ENCODE assay signal across 27 mouse cellular contexts in the genomic region with DNA sequence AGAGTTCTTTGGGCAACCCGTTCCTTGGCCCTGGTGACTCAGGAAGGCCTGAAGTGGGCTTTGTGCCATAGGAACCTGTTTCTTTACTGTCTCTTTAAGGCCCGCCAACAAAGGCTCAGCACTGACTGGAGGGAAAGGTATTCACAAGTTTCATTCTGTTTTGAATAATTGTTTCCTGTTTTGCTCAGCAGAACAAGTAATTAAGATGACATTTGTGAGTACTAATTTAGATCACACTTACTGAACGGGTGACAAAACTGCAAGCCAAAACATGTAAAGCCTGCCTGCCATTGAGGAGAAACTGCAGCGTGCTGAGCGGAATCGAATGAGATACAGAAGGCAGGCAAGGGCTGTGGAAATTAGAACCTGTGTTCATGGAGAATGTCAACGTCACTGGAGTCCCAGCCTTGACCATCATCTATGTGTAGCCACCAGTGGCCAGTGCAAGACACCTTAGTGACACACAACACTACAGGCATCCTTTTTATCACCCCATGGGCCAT.
A peak's percentile ranks its signal among the peaks of the same experiment; 100 is the strongest.
DNase-seq lines count a peak whose midpoint lies in the region; ATAC-seq and TF ChIP-seq lines count a peak whose summit lies in the region.
"Had no signal": no experiment of that assay in that cellular context is flagged by ENCODE, and none has a peak within 500 bp of the region (broad histone marks: within the 10 kb centered on the region; RNA-seq: fewer than 3 reads in every experiment).

No protein-coding gene starts in this region.

- WGBS in forebrain, embryonic 14.5 days = 18% methylated on average over 7 of the region's 7 CpGs
- 82% methylated on average over 7 of the region's 7 CpGs for WGBS in forebrain, embryonic 10.5 days
- 74% methylated on average over 7 of the region's 7 CpGs for WGBS in hindbrain, embryonic 13.5 days
- WGBS in hindbrain, embryonic 10.5 days = 87% methylated on average over 7 of the region's 7 CpGs
- 84% methylated on average over 7 of the region's 7 CpGs for WGBS in midbrain, embryonic 14.5 days
- 91% methylated on average over 7 of the region's 7 CpGs for WGBS in midbrain, embryonic 10.5 days
- WGBS in neural tube, embryonic 15.5 days = 73% methylated on average over 7 of the region's 7 CpGs
- 76% methylated on average over 7 of the region's 7 CpGs for WGBS in kidney, adult 2 months

- peak; percentile 86 for DNase-seq in forebrain, embryonic 14.5 days (ENCODE audit: low spot score)
- no peak for DNase-seq in forebrain, embryonic 10.5 days (ENCODE audit: extremely low spot score, low spot score)
- no peak for DNase-seq in hindbrain, embryonic 10.5 days (ENCODE audit: low spot score)
- DNase-seq in midbrain, embryonic 14.5 days = peak; percentile 35
- no peak for DNase-seq in midbrain, embryonic 10.5 days (ENCODE audit: low spot score)
- DNase-seq in kidney, adult 2 months = no peak
- DNase-seq: adrenal gland, postnatal 14 days; cerebellum, adult 11-12 months; cerebellum, adult 9-11 months; embryo, embryonic 11 days; heart, postnatal 14 days; kidney, adult 8-10 months; kidney, postnatal 10 days; layer of hippocampus, postnatal 36 days; lung, embryonic 14.5 days; lung, postnatal 14 days; retina, postnatal 1 day; right cerebral cortex, postnatal 14 days; thymus, postnatal 14 days had no signal

- no peak for TF ChIP-seq CTCF in kidney, adult 2 months (conservative IDR thresholded peaks at IDR 0.05; ENCODE audit: insufficient read depth, insufficient read length, low read depth, low read length)

- H3K27ac ChIP-seq in forebrain, embryonic 14.5 days (ENCODE audit: low read depth, low read length) = no peak overlapping the region
- H3K27ac ChIP-seq in forebrain, embryonic 10.5 days = no peak overlapping the region
- peak overlapping the region; percentile 40 for H3K27ac ChIP-seq in hindbrain, embryonic 13.5 days
- H3K27ac ChIP-seq in hindbrain, embryonic 10.5 days = no peak overlapping the region
- 0 out of 2 replicates have a peak overlapping the region, but pooled peaks have one; percentile 42 for H3K27ac ChIP-seq in midbrain, embryonic 14.5 days (replicated peaks; ENCODE audit: low read depth, low read length)
- H3K27ac ChIP-seq in midbrain, embryonic 10.5 days (replicated peaks) = no peak overlapping the region
- H3K27ac ChIP-seq in neural tube, embryonic 15.5 days (replicated peaks) = peak overlapping the region; percentile 56
- H3K27ac ChIP-seq in kidney, adult 2 months (ENCODE audit: insufficient read depth, low read depth, low read length) = no peak overlapping the region
- H3K27ac ChIP-seq: embryonic facial prominence, embryonic 12.5 days; intestine, embryonic 15.5 days; liver, embryonic 15.5 days; stomach, embryonic 15.5 days had no signal

- H3K27me3 ChIP-seq in forebrain, embryonic 14.5 days (replicated peaks; ENCODE audit: control insufficient read depth, insufficient read depth, low read length) = peaks cover 41% of the 10 kb centered on the region
- peaks cover 64% of the 10 kb centered on the region for H3K27me3 ChIP-seq in forebrain, embryonic 10.5 days (ENCODE audit: poor library complexity, severe bottlenecking)
- no peaks in the 10 kb centered on the region for H3K27me3 ChIP-seq in hindbrain, embryonic 13.5 days
- H3K27me3 ChIP-seq in hindbrain, embryonic 10.5 days (ENCODE audit: insufficient read depth, poor library complexity, severe bottlenecking) = peaks cover 7% of the 10 kb centered on the region
- no peaks in the 10 kb centered on the region for H3K27me3 ChIP-seq in midbrain, embryonic 14.5 days (ENCODE audit: control insufficient read depth, insufficient read depth, low read length)
- H3K27me3 ChIP-seq in midbrain, embryonic 10.5 days (ENCODE audit: low read depth, poor library complexity, severe bottlenecking) = peaks cover 31% of the 10 kb centered on the region
- no peaks in the 10 kb centered on the region for H3K27me3 ChIP-seq in neural tube, embryonic 15.5 days (replicated peaks)
- no peaks in the 10 kb centered on the region for H3K27me3 ChIP-seq in kidney, adult 2 months (replicated peaks; ENCODE audit: control insufficient read depth, insufficient read depth, low read length)
- H3K27me3 ChIP-seq: embryonic facial prominence, embryonic 12.5 days; intestine, embryonic 15.5 days; liver, embryonic 15.5 days had no signal

- H3K9me3 ChIP-seq in forebrain, embryonic 14.5 days (replicated peaks; ENCODE audit: control insufficient read depth, low read length) = no peaks in the 10 kb centered on the region
- no peaks in the 10 kb centered on the region for H3K9me3 ChIP-seq in forebrain, embryonic 10.5 days
- no peaks in the 10 kb centered on the region for H3K9me3 ChIP-seq in hindbrain, embryonic 13.5 days
- no peaks in the 10 kb centered on the region for H3K9me3 ChIP-seq in hindbrain, embryonic 10.5 days
- H3K9me3 ChIP-seq in midbrain, embryonic 14.5 days (ENCODE audit: control insufficient read depth, low read length) = no peaks in the 10 kb centered on the region
- no peaks in the 10 kb centered on the region for H3K9me3 ChIP-seq in midbrain, embryonic 10.5 days (replicated peaks)
- no peaks in the 10 kb centered on the region for H3K9me3 ChIP-seq in neural tube, embryonic 15.5 days (replicated peaks)
- H3K9me3 ChIP-seq: embryonic facial prominence, embryonic 12.5 days; hindbrain, embryonic 15.5 days; intestine, embryonic 15.5 days; liver, embryonic 15.5 days; stomach, embryonic 15.5 days had no signal

- no peak overlapping the region for H3K4me3 ChIP-seq in forebrain, embryonic 14.5 days (ENCODE audit: low read depth, low read length)
- H3K4me3 ChIP-seq in forebrain, embryonic 10.5 days = no peak overlapping the region
- H3K4me3 ChIP-seq in hindbrain, embryonic 13.5 days = no peak overlapping the region
- H3K4me3 ChIP-seq in hindbrain, embryonic 10.5 days = no peak overlapping the region
- no peak overlapping the region for H3K4me3 ChIP-seq in midbrain, embryonic 14.5 days (replicated peaks; ENCODE audit: low read depth, low read length)
- no peak overlapping the region for H3K4me3 ChIP-seq in midbrain, embryonic 10.5 days
- H3K4me3 ChIP-seq in neural tube, embryonic 15.5 days (replicated peaks) = no peak overlapping the region
- H3K4me3 ChIP-seq in kidney, adult 2 months (ENCODE audit: insufficient read depth, low read depth, low read length) = no peak overlapping the region
- H3K4me3 ChIP-seq: embryonic facial prominence, embryonic 12.5 days; hindbrain, embryonic 15.5 days; intestine, embryonic 15.5 days; liver, embryonic 15.5 days; myocyte; stomach, embryonic 15.5 days had no signal

- peak; percentile 63 for ATAC-seq in forebrain, embryonic 14.5 days
- ATAC-seq in hindbrain, embryonic 13.5 days (ENCODE audit: low FRiP score) = no peak
- no peak for ATAC-seq in midbrain, embryonic 14.5 days (ENCODE audit: low FRiP score, low TSS enrichment)
- ATAC-seq in neural tube, embryonic 15.5 days (ENCODE audit: low FRiP score) = no peak

- peaks cover 6% of the 10 kb centered on the region; the same call in 1 of the 2 replicates for H3K4me1 ChIP-seq in forebrain, embryonic 14.5 days (ENCODE audit: control insufficient read depth, insufficient read depth, low read length)
- peaks cover 16% of the 10 kb centered on the region for H3K4me1 ChIP-seq in forebrain, embryonic 10.5 days
- H3K4me1 ChIP-seq in hindbrain, embryonic 13.5 days (replicated peaks) = peaks cover 10% of the 10 kb centered on the region
- peaks cover 20% of the 10 kb centered on the region for H3K4me1 ChIP-seq in hindbrain, embryonic 10.5 days (replicated peaks)
- H3K4me1 ChIP-seq in midbrain, embryonic 14.5 days (ENCODE audit: control insufficient read depth, insufficient read depth, low read length) = no peaks in the 10 kb centered on the region
- peaks cover 13% of the 10 kb centered on the region for H3K4me1 ChIP-seq in midbrain, embryonic 10.5 days
- H3K4me1 ChIP-seq in neural tube, embryonic 15.5 days = peaks cover 15% of the 10 kb centered on the region
- H3K4me1 ChIP-seq in kidney, adult 2 months (ENCODE audit: control insufficient read depth, insufficient read depth, low read length) = no peaks in the 10 kb centered on the region
- H3K4me1 ChIP-seq: embryonic facial prominence, embryonic 12.5 days; hindbrain, embryonic 15.5 days; intestine, embryonic 15.5 days; liver, embryonic 15.5 days had no signal

- TF ChIP-seq POLR2A in kidney, adult 2 months (IDR thresholded peaks at IDR 0.05; ENCODE audit: low read depth, low read length) = no peak

- no peak overlapping the region for H3K9ac ChIP-seq in forebrain, embryonic 14.5 days (ENCODE audit: low read length)
- H3K9ac ChIP-seq in hindbrain, embryonic 13.5 days = no peak overlapping the region
- H3K9ac ChIP-seq in midbrain, embryonic 14.5 days (replicated peaks; ENCODE audit: low read length) = no peak overlapping the region
- no peak overlapping the region for H3K9ac ChIP-seq in neural tube, embryonic 15.5 days (replicated peaks)
- H3K9ac ChIP-seq: embryonic facial prominence, embryonic 12.5 days; hindbrain, embryonic 15.5 days; intestine, embryonic 15.5 days; liver, embryonic 15.5 days; lung, embryonic 14.5 days; stomach, embryonic 15.5 days had no signal

- no peaks in the 10 kb centered on the region for H3K36me3 ChIP-seq in forebrain, embryonic 14.5 days (ENCODE audit: control insufficient read depth, insufficient read depth, low read length)
- peaks cover 11% of the 10 kb centered on the region for H3K36me3 ChIP-seq in forebrain, embryonic 10.5 days (replicated peaks)
- peaks cover 16% of the 10 kb centered on the region for H3K36me3 ChIP-seq in hindbrain, embryonic 13.5 days
- H3K36me3 ChIP-seq in hindbrain, embryonic 10.5 days = peaks cover 22% of the 10 kb centered on the region
- peaks cover 32% of the 10 kb centered on the region for H3K36me3 ChIP-seq in midbrain, embryonic 14.5 days (ENCODE audit: control insufficient read depth, insufficient read depth, low read length)
- H3K36me3 ChIP-seq in midbrain, embryonic 10.5 days = peaks cover 18% of the 10 kb centered on the region
- H3K36me3 ChIP-seq in neural tube, embryonic 15.5 days = 0 out of 2 replicates have a peak, but pooled peaks cover 8% of the 10 kb centered on the region
- H3K36me3 ChIP-seq in kidney, adult 2 months (ENCODE audit: control insufficient read depth, insufficient read depth, low read length) = no peaks in the 10 kb centered on the region
- H3K36me3 ChIP-seq: intestine, embryonic 15.5 days; liver, embryonic 15.5 days; stomach, embryonic 15.5 days had no signal

- H3K4me2 ChIP-seq in forebrain, embryonic 14.5 days (ENCODE audit: low read length) = no peak overlapping the region
- H3K4me2 ChIP-seq in hindbrain, embryonic 13.5 days = no peak overlapping the region
- H3K4me2 ChIP-seq in midbrain, embryonic 14.5 days (ENCODE audit: low read length) = no peak overlapping the region
- H3K4me2 ChIP-seq in neural tube, embryonic 15.5 days = no peak overlapping the region
- H3K4me2 ChIP-seq: embryonic facial prominence, embryonic 12.5 days; hindbrain, embryonic 15.5 days; liver, embryonic 15.5 days; lung, embryonic 14.5 days; stomach, embryonic 15.5 days had no signal

Comparison
In these comparisons a context has a peak if more than half of its experiments do, and no peak if none do; other contexts are left out.
1. DNase-seq: peak in forebrain, embryonic 14.5 days (single experiment) and midbrain, embryonic 14.5 days (single experiment); none in forebrain, embryonic 10.5 days (single experiment), hindbrain, embryonic 10.5 days (single experiment), midbrain, embryonic 10.5 days (single experiment) and kidney, adult 2 months (single experiment).
2. H3K27ac ChIP-seq: peak in hindbrain, embryonic 13.5 days (single experiment), midbrain, embryonic 14.5 days (single experiment) and neural tube, embryonic 15.5 days (single experiment); none in forebrain, embryonic 14.5 days (single experiment), forebrain, embryonic 10.5 days (single experiment), hindbrain, embryonic 10.5 days (single experiment), midbrain, embryonic 10.5 days (single experiment) and kidney, adult 2 months (single experiment).